In genomic region chr5:114689700-114690366, GRCm38 (mm10) we compare ENCODE assay signal across 8 mouse cellular contexts. TPM values are rescaled to one million over a fixed set of nuclear protein-coding genes. Genes with fewer than 3 reads are reported as not detected.
A peak's percentile ranks its signal among the peaks of the same experiment; 100 is the strongest.
DNase-seq lines count a peak whose midpoint lies in the region; ATAC-seq lines count a peak whose summit lies in the region.

No protein-coding gene starts in this region.

- peaks cover 16% of the 10 kb centered on the region for H3K4me1 ChIP-seq in embryonic facial prominence, embryonic 13.5 days
- peaks cover 41% of the 10 kb centered on the region for H3K4me1 ChIP-seq in liver, embryonic 13.5 days (replicated peaks)

- peak overlapping the region; percentile 88 for H3K4me2 ChIP-seq in embryonic facial prominence, embryonic 13.5 days
- H3K4me2 ChIP-seq in liver, embryonic 13.5 days = peak overlapping the region; percentile 99

- H3K27ac ChIP-seq in embryonic facial prominence, embryonic 13.5 days = no peak overlapping the region
- peak overlapping the region; percentile 77 for H3K27ac ChIP-seq in liver, embryonic 13.5 days

- H3K36me3 ChIP-seq in embryonic facial prominence, embryonic 13.5 days = no peaks in the 10 kb centered on the region
- H3K36me3 ChIP-seq in liver, embryonic 13.5 days = no peaks in the 10 kb centered on the region

- no peaks in the 10 kb centered on the region for H3K9me3 ChIP-seq in embryonic facial prominence, embryonic 13.5 days
- H3K9me3 ChIP-seq in liver, embryonic 13.5 days (replicated peaks) = no peaks in the 10 kb centered on the region

- peak overlapping the region; percentile 85 for H3K9ac ChIP-seq in embryonic facial prominence, embryonic 13.5 days
- peak overlapping the region; percentile 91 for H3K9ac ChIP-seq in liver, embryonic 13.5 days

- WGBS in embryonic facial prominence, embryonic 13.5 days = 18% methylated on average over 16 of the region's 16 CpGs
- 18% methylated on average over 16 of the region's 16 CpGs for WGBS in liver, embryonic 13.5 days (ENCODE audit: insufficient replicate concordance)

- peaks cover 3% of the 10 kb centered on the region; the same call in 1 of the 2 replicates for H3K27me3 ChIP-seq in embryonic facial prominence, embryonic 13.5 days
- peaks cover 19% of the 10 kb centered on the region for H3K27me3 ChIP-seq in liver, embryonic 13.5 days

- no peak for ATAC-seq in embryonic facial prominence, embryonic 13.5 days (ENCODE audit: insufficient number of reproducible peaks, insufficient read depth, low FRiP score, low TSS enrichment, low read depth)
- no peak; the same call in 1 of the 2 replicates for ATAC-seq in liver, embryonic 13.5 days (ENCODE audit: low read depth)

- DNase-seq in embryo, embryonic 11 days = peak; percentile 40
- DNase-seq in embryo, embryonic 10 days (ENCODE audit: low spot score) = no peak
- DNase-seq in induced T-regulatory cell, adult 2 months (ENCODE audit: low read depth) = peak; percentile 73
- no peak for DNase-seq in liver, embryonic 13.5 days
- peak; percentile 63 for DNase-seq in naive thymus-derived CD4-positive, alpha-beta T cell, adult 2 months (ENCODE audit: low read depth)
- no peak for DNase-seq in frontal cortex, postnatal 25 days (ENCODE audit: low spot score in 2 of 2)
- no peak for DNase-seq in urinary bladder, postnatal 36 days (ENCODE audit: low spot score in 2 of 2)

- peak overlapping the region; percentile 75 for H3K4me3 ChIP-seq in embryonic facial prominence, embryonic 13.5 days
- H3K4me3 ChIP-seq in liver, embryonic 13.5 days (replicated peaks) = peak overlapping the region; percentile 80

RNA-seq across cellular contexts. Expression of gene Gltp, which starts 1.0 kb away (rescaled TPM):
- 88.4 and 94.6 TPM in 2 replicates for polyA plus RNA-seq in embryonic facial prominence, embryonic 13.5 days (2015; fragmentation: Nextera tagmentation; extraction: Ambion mirVana)
- polyA plus RNA-seq in liver, embryonic 13.5 days (2015; fragmentation: Nextera tagmentation; extraction: Ambion mirVana) = 36.1 and 41.7 TPM in 2 replicates

RNA-seq across cellular contexts. Expression of gene Tchp, which starts 17.7 kb away (rescaled TPM):
- polyA plus RNA-seq in embryonic facial prominence, embryonic 13.5 days (2015; fragmentation: Nextera tagmentation; extraction: Ambion mirVana) = 19.6 and 19.8 TPM in 2 replicates
- polyA plus RNA-seq in liver, embryonic 13.5 days (2015; fragmentation: Nextera tagmentation; extraction: Ambion mirVana) = 4.4 and 4.8 TPM in 2 replicates

RNA-seq across cellular contexts. Expression of gene Trpv4, which starts 31.6 kb away (rescaled TPM):
- polyA plus RNA-seq in embryonic facial prominence, embryonic 13.5 days (2015; fragmentation: Nextera tagmentation; extraction: Ambion mirVana) = 10.8 and 13.9 TPM in 2 replicates
- 0.17 and 0.23 TPM in 2 replicates for polyA plus RNA-seq in liver, embryonic 13.5 days (2015; fragmentation: Nextera tagmentation; extraction: Ambion mirVana)

Comparison
In these comparisons a context has a peak if more than half of its experiments do, and no peak if none do; other contexts are left out.
1. DNase-seq: peak in embryo, embryonic 11 days (single experiment), induced T-regulatory cell, adult 2 months (single experiment) and naive thymus-derived CD4-positive, alpha-beta T cell, adult 2 months (single experiment); none in embryo, embryonic 10 days (single experiment), liver, embryonic 13.5 days (single experiment), frontal cortex, postnatal 25 days (0 of 2) and urinary bladder, postnatal 36 days (0 of 2).